Mouse (Mus musculus) splenic B cell, adult 2 months (primary cell): ENCODE results near the gene Ttc13.

ENCODE experiments used
- DNase-seq: peaks from one replicate; pipeline ENCODE4 v3.0.0-alpha.2; 2011; ENCODE audit warnings: low read depth, low spot score
- H3K27me3 ChIP-seq: 2 replicates; pipeline ENCODE4 v1.6.1; 2012; ENCODE audit warnings: mild to moderate bottlenecking, low read length, moderate library complexity, mixed read lengths; ENCODE audit not compliant: control insufficient read depth, poor library complexity, insufficient read depth, severe bottlenecking
- H3K36me3 ChIP-seq: 2 replicates; pipeline ENCODE4 v1.6.1; 2012; ENCODE audit warnings: mild to moderate bottlenecking, low read length, moderate library complexity, mixed read lengths; ENCODE audit not compliant: control insufficient read depth, poor library complexity, insufficient read depth, severe bottlenecking

Gene Ttc13

DNA sequence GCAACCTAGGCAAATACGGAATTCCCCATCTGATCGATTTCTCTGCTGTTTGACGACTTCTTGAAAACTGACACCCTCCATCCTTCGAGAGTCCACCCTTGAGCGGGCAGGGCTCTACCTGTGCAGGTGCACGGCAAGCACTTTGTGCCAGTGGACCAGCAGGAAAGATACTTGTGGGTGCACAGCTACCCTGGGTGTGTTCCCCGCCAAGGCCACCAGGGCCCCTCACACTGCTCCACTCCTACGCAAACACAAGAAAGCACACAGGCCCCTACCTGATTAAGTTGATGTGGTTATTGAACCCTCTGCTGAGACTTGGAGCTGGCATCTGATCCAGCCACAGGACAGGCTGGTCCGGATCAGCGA is 40.0 kb downstream of the Ttc13 start:
- no peak for DNase-seq
- Histone ChIP-seq H3K27me3 (no peaks in the 10 kb centered on the region), H3K36me3 (peaks cover 7% of the 10 kb centered on the region; the same call in 1 of the 2 replicates)

- peaks cover 7% of the 10 kb centered on the region; the same call in 1 of the 2 replicates for H3K36me3 ChIP-seq
- H3K27me3 ChIP-seq: no peaks in the 10 kb centered on the region
- DNase-seq: no peak
Observed at GRCm38 (mm10) chr8:124681077-124681791, 40.5 kb downstream of the Ttc13 start.

- DNase-seq: no peak
- no peaks in the 10 kb centered on the region; the same call in none of the 2 replicates for H3K36me3 ChIP-seq
- H3K27me3 ChIP-seq: no peaks in the 10 kb centered on the region
Observed at GRCm38 (mm10) chr8:124678246-124678645, 43.5 kb downstream of the Ttc13 start.

- peak; percentile 60 for DNase-seq
- no peaks in the 10 kb centered on the region for H3K27me3 ChIP-seq
Observed at GRCm38 (mm10) chr8:124677486-124677885, 44.3 kb downstream of the Ttc13 start.

GRCm38 (mm10) chr8:124677078-124677477 is 44.7 kb downstream of the Ttc13 start:
- DNase-seq: no peak
- no peaks in the 10 kb centered on the region; the same call in none of the 2 replicates for H3K36me3 ChIP-seq
- H3K27me3 ChIP-seq: no peaks in the 10 kb centered on the region

More at GRCm38 (mm10) chr8:124677486-124677885, 44.3 kb downstream of the Ttc13 start:
- no peaks in the 10 kb centered on the region; the same call in none of the 2 replicates for H3K36me3 ChIP-seq

DNA sequence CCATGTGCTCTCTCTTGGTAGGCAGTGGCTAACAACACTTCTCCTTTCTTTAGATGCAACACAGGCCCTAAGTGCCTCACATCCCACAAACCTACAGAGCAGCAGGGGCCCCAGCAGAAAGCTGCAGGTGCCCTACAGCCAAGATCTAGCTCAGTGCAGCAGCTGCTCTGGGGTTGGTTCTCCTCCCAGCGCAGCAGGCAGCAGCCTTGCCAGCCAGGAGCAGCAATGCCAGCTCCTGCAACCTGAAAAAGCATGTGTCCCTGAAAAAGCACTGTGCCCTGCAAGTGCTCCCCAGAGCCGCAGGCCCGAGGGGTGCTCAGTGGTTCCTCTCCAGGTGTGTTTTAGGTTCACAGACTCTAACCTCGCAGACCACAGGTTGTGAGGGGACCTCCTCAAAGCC is 45.1 kb downstream of the Ttc13 start:
- H3K27me3 ChIP-seq: no peaks in the 10 kb centered on the region
- H3K36me3 ChIP-seq: no peaks in the 10 kb centered on the region; the same call in none of the 2 replicates
- no peak for DNase-seq

DNA sequence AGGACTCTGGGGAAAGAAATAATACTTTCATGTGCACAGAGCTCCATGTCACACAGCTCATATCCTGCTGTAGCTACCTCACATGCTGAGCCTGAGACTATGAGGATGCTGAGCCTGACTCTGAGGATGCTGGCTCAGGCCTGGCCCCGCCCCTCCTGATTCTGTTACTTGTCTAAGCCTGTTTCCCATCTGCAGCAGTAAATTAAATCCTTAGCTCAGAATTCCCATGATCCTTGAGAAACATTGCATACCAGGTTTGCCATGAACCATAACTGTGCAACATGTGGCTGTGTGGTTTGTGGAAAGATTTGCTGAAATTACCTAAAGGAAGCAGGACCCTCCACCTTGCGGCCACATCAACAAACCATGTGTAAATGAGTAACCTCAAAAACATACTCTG is 49.4 kb downstream of the Ttc13 start:
- Histone ChIP-seq H3K36me3 (no peaks in the 10 kb centered on the region; the same call in none of the 2 replicates), H3K27me3 (no peaks in the 10 kb centered on the region)
- DNase-seq: no peak

- no peaks in the 10 kb centered on the region for H3K27me3 ChIP-seq
- no peaks in the 10 kb centered on the region; the same call in 1 of the 2 replicates for H3K36me3 ChIP-seq
- DNase-seq: no peak
Observed at GRCm38 (mm10) chr8:124668798-124669197, 53.0 kb downstream of the Ttc13 start.

GRCm38 (mm10) chr8:124664414-124664813 is 57.4 kb downstream of the Ttc13 start:
- H3K36me3 ChIP-seq: no peaks in the 10 kb centered on the region
- no peak for DNase-seq
- H3K27me3 ChIP-seq: no peaks in the 10 kb centered on the region

GRCm38 (mm10) chr8:124663874-124664230 is 57.9 kb downstream of the Ttc13 start:
- Histone ChIP-seq H3K27me3 (no peaks in the 10 kb centered on the region), H3K36me3 (no peaks in the 10 kb centered on the region)
- peak; percentile 25 for DNase-seq

GRCm38 (mm10) chr8:124663112-124663873 is 58.5 kb downstream of the Ttc13 start, which contains the start of gene 2310022B05Rik:
Gene 2310022B05Rik, minus strand, starts transcription at chr8:124663369.
- Histone ChIP-seq H3K27me3 (no peaks in the 10 kb centered on the region), H3K36me3 (no peaks in the 10 kb centered on the region)
- peak; percentile 84 for DNase-seq

GRCm38 (mm10) chr8:124662446-124663111 is 59.2 kb downstream of the Ttc13 start:
- DNase-seq: peak; percentile 14
- H3K27me3 ChIP-seq: no peaks in the 10 kb centered on the region

GRCm38 (mm10) chr8:124661781-124662180 is 60.0 kb downstream of the Ttc13 start:
- no peak for DNase-seq
- H3K27me3 ChIP-seq: no peaks in the 10 kb centered on the region

More at GRCm38 (mm10) chr8:124662446-124663111, 59.2 kb downstream of the Ttc13 start:
- no peaks in the 10 kb centered on the region for H3K36me3 ChIP-seq

GRCm38 (mm10) chr8:124658415-124658814 is 63.4 kb downstream of the Ttc13 start:
- H3K27me3 ChIP-seq: no peaks in the 10 kb centered on the region
- DNase-seq: no peak
- H3K36me3 ChIP-seq: no peaks in the 10 kb centered on the region

More at GRCm38 (mm10) chr8:124661781-124662180, 60.0 kb downstream of the Ttc13 start:
- no peaks in the 10 kb centered on the region for H3K36me3 ChIP-seq

DNA sequence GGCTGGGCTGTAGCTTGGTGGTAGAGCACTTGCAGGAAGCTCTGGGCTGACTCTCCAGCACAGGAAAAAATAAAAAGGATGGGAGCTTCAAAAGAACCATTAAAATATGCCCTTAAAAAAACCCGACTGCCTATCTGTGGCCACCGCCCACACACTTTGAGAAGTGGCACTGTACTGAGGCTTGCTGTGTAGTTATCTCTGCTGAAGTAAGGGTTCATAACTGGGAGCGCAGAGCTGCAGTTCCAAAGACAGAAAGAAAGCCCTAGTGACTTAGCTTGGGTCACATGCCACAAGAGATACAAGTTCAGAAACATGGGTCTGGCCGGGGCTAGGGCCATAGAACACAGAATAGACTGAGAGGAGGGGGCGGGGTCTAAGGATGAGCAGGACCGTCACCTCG is 63.8 kb downstream of the Ttc13 start:
- no peak for DNase-seq
- H3K36me3 ChIP-seq: no peaks in the 10 kb centered on the region
- no peaks in the 10 kb centered on the region for H3K27me3 ChIP-seq
